Mouse (Mus musculus): ENCODE measurements at regions not wholly inside any gene's neighbourhood (a gene's known extent, or its start where the extent isn't known, plus 50 kb on each side); places are given as distances from the start of the nearest gene placed in this dataset.

GRCm38 (mm10) chr9:113192773-113193172, 515.3 kb downstream of the Pdcd6ip start:
- TF ChIP-seq CTCF (conservative IDR thresholded peaks at IDR 0.05; ENCODE audit: low read length) = no peak
- TF ChIP-seq POU5F1 (IDR thresholded peaks at IDR 0.05; ENCODE audit: borderline replicate concordance, low read length) = peak; percentile 81; the same call in 1 of the 2 replicates
- TF ChIP-seq NANOG (IDR thresholded peaks at IDR 0.05; ENCODE audit: borderline replicate concordance, low read length) = peak; percentile 88

Measured in E14TG2a.4 (cell line).